Mouse (Mus musculus): Measurements from ENCODE around the gene Plvap. TPM values are rescaled to one million over a fixed set of nuclear protein-coding genes. Genes with fewer than 3 reads are reported as not detected.

Plvap gene
- polyA plus RNA-seq, 1 experiment = 122 TPM

GRCm38 (mm10) chr8:71451777-71452176 is 59.8 kb downstream of the Plvap start:
- 37% methylated on average over 11 of the region's 11 CpGs for WGBS
- DNase-seq (ENCODE audit: low read depth, low spot score) = peak; percentile 48

GRCm38 (mm10) chr8:71451337-71451736 is 60.2 kb downstream of the Plvap start:
- no peak for DNase-seq (ENCODE audit: low read depth, low spot score)
- WGBS = 79% methylated on average over 4 of the region's 4 CpGs

Other genes with a start within 250 kb of the Plvap start
- gene Myo9b, start 239.0 kb downstream of the Plvap start, polyA plus RNA-seq (2012; rRNA removed) = 17.4 and 20.1 TPM in 2 replicates
- 6.6 and 8.5 TPM in 2 replicates for gene Haus8, start 238.8 kb downstream of the Plvap start, polyA plus RNA-seq (2012; rRNA removed)
- gene Use1, start 144.9 kb downstream of the Plvap start, polyA plus RNA-seq (2012; rRNA removed) = 82.1 and 104 TPM in 2 replicates
- 14.4 and 21.2 TPM in 2 replicates for gene Ocel1, start 140.5 kb downstream of the Plvap start, polyA plus RNA-seq (2012; rRNA removed)
- gene Nr2f6, start 129.8 kb downstream of the Plvap start, polyA plus RNA-seq (2012; rRNA removed) = 118 and 144 TPM in 2 replicates
- gene Ushbp1, start 116.0 kb downstream of the Plvap start, polyA plus RNA-seq (2012; rRNA removed) = 5.9 and 9.0 TPM in 2 replicates
- 106 and 114 TPM in 2 replicates for gene Babam1, start 114.9 kb downstream of the Plvap start, polyA plus RNA-seq (2012; rRNA removed)
- 17.0 and 24.2 TPM in 2 replicates for gene Ankle1, start 105.7 kb downstream of the Plvap start, polyA plus RNA-seq (2012; rRNA removed)
- 16.8 and 18.8 TPM in 2 replicates for gene Abhd8, start 48.1 kb downstream of the Plvap start, polyA plus RNA-seq (2012; rRNA removed)
- gene Mrpl34, start 46.8 kb downstream of the Plvap start, polyA plus RNA-seq (2012; rRNA removed) = 94.1 and 124 TPM in 2 replicates
- 78.5 and 80.9 TPM in 2 replicates for gene Dda1, start 42.6 kb downstream of the Plvap start, polyA plus RNA-seq (2012; rRNA removed)
- gene Ano8, start 25.8 kb downstream of the Plvap start, polyA plus RNA-seq (2012; rRNA removed) = 7.3 and 8.9 TPM in 2 replicates
- gene Gtpbp3, start 23.6 kb downstream of the Plvap start, polyA plus RNA-seq (2012; rRNA removed) = 18.5 and 23.7 TPM in 2 replicates
- 0.05 TPM in 1 of 2 replicates, not detected in the other for gene Ccdc194, start 14.0 kb upstream of the Plvap start, polyA plus RNA-seq (2012; rRNA removed)
- gene Bst2, start 25.7 kb upstream of the Plvap start, polyA plus RNA-seq (2012; rRNA removed) = 114 and 131 TPM in 2 replicates
- 144 and 164 TPM in 2 replicates for gene Mvb12a, start 31.2 kb upstream of the Plvap start, polyA plus RNA-seq (2012; rRNA removed)
- gene Tmem221, start 47.1 kb upstream of the Plvap start, polyA plus RNA-seq (2012; rRNA removed) = 0.71 and 1.0 TPM in 2 replicates
- gene Nxnl1, start 54.8 kb upstream of the Plvap start, polyA plus RNA-seq (2012; rRNA removed) = not detected in 2 replicates
- 19.4 and 25.6 TPM in 2 replicates for gene Slc27a1, start 57.1 kb upstream of the Plvap start, polyA plus RNA-seq (2012; rRNA removed)
- gene Pgls, start 80.4 kb upstream of the Plvap start, polyA plus RNA-seq (2012; rRNA removed) = 109 and 111 TPM in 2 replicates
- gene Fam129c, start 85.9 kb upstream of the Plvap start, polyA plus RNA-seq (2012; rRNA removed) = 3.3 and 4.1 TPM in 2 replicates
- gene Colgalt1, start 99.2 kb upstream of the Plvap start, polyA plus RNA-seq (2012; rRNA removed) = 45.0 and 68.0 TPM in 2 replicates
- gene Unc13a, start 160.0 kb upstream of the Plvap start, polyA plus RNA-seq (2012; rRNA removed) = 1.0 and 1.3 TPM in 2 replicates
- 15.0 and 15.3 TPM in 2 replicates for gene Jak3, start 164.5 kb upstream of the Plvap start, polyA plus RNA-seq (2012; rRNA removed)
- 12.1 and 17.2 TPM in 2 replicates for gene Insl3, start 177.5 kb upstream of the Plvap start, polyA plus RNA-seq (2012; rRNA removed)
- gene B3gnt3, start 190.0 kb upstream of the Plvap start, polyA plus RNA-seq (2012; rRNA removed) = 69.3 and 160 TPM in 2 replicates
- 16.9 and 22.0 TPM in 2 replicates for gene Fcho1, start 214.0 kb upstream of the Plvap start, polyA plus RNA-seq (2012; rRNA removed)

All from large intestine, adult 2 months (tissue).